Mouse (Mus musculus): Measurements from ENCODE around the gene Olfr456. TPM values are rescaled to one million over a fixed set of nuclear protein-coding genes. Genes with fewer than 3 reads are reported as not detected.
"Not testable (repeated sequence)": the region's sequence is repeated elsewhere in the genome, so short reads cannot be mapped to it uniquely, and the experiment has no call there.

The Olfr456 gene
- polyA plus RNA-seq (2014; fragmentation: Nextera tagmentation; extraction: Ambion mirVana) = not detected in 2 replicates

DNA sequence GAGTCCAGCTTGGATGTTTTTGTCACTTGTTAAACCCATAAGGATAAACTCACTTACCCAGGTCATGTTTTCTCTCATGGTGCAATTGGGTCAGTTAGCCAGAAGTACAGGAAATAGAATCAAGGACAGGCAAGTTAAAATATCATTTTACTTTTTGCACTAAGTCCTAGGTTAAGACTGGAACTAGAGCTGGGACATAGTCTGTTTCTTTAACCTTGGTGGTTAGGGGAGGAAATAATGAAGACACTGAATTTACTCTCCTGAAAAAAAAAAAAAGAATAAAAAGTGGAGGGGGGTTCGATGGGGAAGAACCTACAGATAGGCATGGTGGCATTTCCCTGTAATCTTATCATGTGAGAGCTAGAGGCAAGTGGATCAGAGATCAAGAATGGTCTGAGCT is at the start of gene Olfr456:
Gene Olfr456, minus strand, starts transcription at position 101 of the 400 bp plus-strand sequence.
- no peak for DNase-seq (ENCODE audit: low spot score, missing footprints)
- no peak within 1 kb of the TSS for H3K4me3 ChIP-seq (ENCODE audit: low read depth, low read length)
- no peak within 1 kb of the TSS for H3K9ac ChIP-seq (ENCODE audit: low read length)
- WGBS = 97% methylated on average over 1 of the region's 1 CpGs
- no peaks in the 10 kb centered on the region for H3K4me1 ChIP-seq (ENCODE audit: control insufficient read depth, insufficient read depth, low read length)
- H3K36me3 ChIP-seq (ENCODE audit: control insufficient read depth, insufficient read depth, low read length) = no peaks in the 10 kb centered on the region
- no peak for ATAC-seq (ENCODE audit: low FRiP score)
- no peaks in the 10 kb centered on the region for H3K27me3 ChIP-seq (ENCODE audit: control insufficient read depth, insufficient read depth, low read length)
- H3K27ac ChIP-seq (ENCODE audit: low read depth, low read length) = no peak within 1 kb of the TSS
- H3K4me2 ChIP-seq = no peak within 1 kb of the TSS
- no peaks in the 10 kb centered on the region for H3K9me3 ChIP-seq (ENCODE audit: control insufficient read depth, low read length)

GRCm38 (mm10) chr6:42513461-42513860 is 26.4 kb upstream of the Olfr456 start:
- Histone ChIP-seq H3K9me3 (ENCODE audit: control insufficient read depth, low read length) (no peaks in the 10 kb centered on the region), H3K27ac (ENCODE audit: low read depth, low read length) (no peak overlapping the region), H3K36me3 (ENCODE audit: control insufficient read depth, insufficient read depth, low read length) (no peaks in the 10 kb centered on the region), H3K27me3 (ENCODE audit: control insufficient read depth, insufficient read depth, low read length) (no peaks in the 10 kb centered on the region), H3K4me1 (ENCODE audit: control insufficient read depth, insufficient read depth, low read length) (no peaks in the 10 kb centered on the region), H3K4me2 (no peak overlapping the region), H3K4me3 (ENCODE audit: low read depth, low read length) (no peak overlapping the region), H3K9ac (ENCODE audit: low read length) (no peak overlapping the region)
- ATAC-seq (ENCODE audit: low FRiP score) = no peak
- DNase-seq (ENCODE audit: low spot score, missing footprints) = peak; percentile 59
- 88% methylated on average over 1 of the region's 1 CpGs for WGBS

DNA sequence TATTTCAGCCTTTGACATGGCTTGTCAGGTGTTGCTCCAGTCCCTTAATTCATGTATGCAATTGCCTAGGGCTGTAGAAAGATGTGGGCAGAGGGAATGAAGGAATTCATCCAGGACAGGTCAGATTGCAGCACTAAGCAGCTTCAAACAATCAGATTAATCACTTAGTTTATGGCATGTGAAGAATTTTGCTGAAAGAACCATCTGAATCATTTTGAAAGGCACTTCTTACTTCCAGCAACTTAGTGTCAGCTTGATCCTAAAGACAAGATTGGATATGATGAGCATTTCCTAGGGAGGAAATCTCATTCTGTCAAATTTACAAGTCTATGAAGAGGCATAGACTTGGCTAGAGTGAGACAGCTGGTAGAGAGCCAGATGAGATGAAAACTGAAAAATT is 22.3 kb upstream of the Olfr456 start:
- no peaks in the 10 kb centered on the region for H3K4me1 ChIP-seq (ENCODE audit: control insufficient read depth, insufficient read depth, low read length)

GRCm38 (mm10) chr6:42503478-42503877 is 16.5 kb upstream of the Olfr456 start:
- no peaks in the 10 kb centered on the region for H3K36me3 ChIP-seq (ENCODE audit: control insufficient read depth, insufficient read depth, low read length)
- H3K27ac ChIP-seq (ENCODE audit: low read depth, low read length) = no peak overlapping the region
- H3K4me2 ChIP-seq = no peak overlapping the region
- DNase-seq (ENCODE audit: low spot score, missing footprints) (no peak), ATAC-seq (ENCODE audit: low FRiP score) (no peak)
- H3K4me3 ChIP-seq (ENCODE audit: low read depth, low read length) = no peak overlapping the region
- H3K9ac ChIP-seq (ENCODE audit: low read length) = no peak overlapping the region
- no peaks in the 10 kb centered on the region for H3K27me3 ChIP-seq (ENCODE audit: control insufficient read depth, insufficient read depth, low read length)
- no peaks in the 10 kb centered on the region for H3K9me3 ChIP-seq (ENCODE audit: control insufficient read depth, low read length)
- 92% methylated on average over 2 of the region's 2 CpGs for WGBS
- no peaks in the 10 kb centered on the region for H3K4me1 ChIP-seq (ENCODE audit: control insufficient read depth, insufficient read depth, low read length)

More for the DNA sequence above, 22.3 kb upstream of the Olfr456 start:
- ATAC-seq (ENCODE audit: low FRiP score) (no peak), DNase-seq (ENCODE audit: low spot score, missing footprints) (no peak)
- Histone ChIP-seq H3K4me3 (ENCODE audit: low read depth, low read length) (no peak overlapping the region), H3K36me3 (ENCODE audit: control insufficient read depth, insufficient read depth, low read length) (no peaks in the 10 kb centered on the region), H3K27me3 (ENCODE audit: control insufficient read depth, insufficient read depth, low read length) (no peaks in the 10 kb centered on the region), H3K4me2 (no peak overlapping the region), H3K27ac (ENCODE audit: low read depth, low read length) (no peak overlapping the region), H3K9ac (ENCODE audit: low read length) (no peak overlapping the region), H3K9me3 (ENCODE audit: control insufficient read depth, low read length) (no peaks in the 10 kb centered on the region)

GRCm38 (mm10) chr6:42489731-42490130 is 2.7 kb upstream of the Olfr456 start:
- DNase-seq (ENCODE audit: low spot score, missing footprints) = no peak
- ATAC-seq (ENCODE audit: low FRiP score) = no peak
- WGBS = 75% methylated on average over 1 of the region's 1 CpGs
- Histone ChIP-seq H3K27ac (ENCODE audit: low read depth, low read length) (no peak overlapping the region), H3K27me3 (ENCODE audit: control insufficient read depth, insufficient read depth, low read length) (no peaks in the 10 kb centered on the region), H3K36me3 (ENCODE audit: control insufficient read depth, insufficient read depth, low read length) (no peaks in the 10 kb centered on the region), H3K4me3 (ENCODE audit: low read depth, low read length) (no peak overlapping the region), H3K9ac (ENCODE audit: low read length) (no peak overlapping the region), H3K4me1 (ENCODE audit: control insufficient read depth, insufficient read depth, low read length) (no peaks in the 10 kb centered on the region), H3K4me2 (no peak overlapping the region), H3K9me3 (ENCODE audit: control insufficient read depth, low read length) (no peaks in the 10 kb centered on the region)

GRCm38 (mm10) chr6:42484633-42485032 is 2.4 kb downstream of the Olfr456 start:
- H3K36me3 ChIP-seq (ENCODE audit: control insufficient read depth, insufficient read depth, low read length) = no peaks in the 10 kb centered on the region
- no peak overlapping the region for H3K4me2 ChIP-seq
- ATAC-seq (ENCODE audit: low FRiP score) = no peak
- H3K27me3 ChIP-seq (ENCODE audit: control insufficient read depth, insufficient read depth, low read length) = no peaks in the 10 kb centered on the region
- no peak for DNase-seq (ENCODE audit: low spot score, missing footprints)
- no peak overlapping the region for H3K4me3 ChIP-seq (ENCODE audit: low read depth, low read length)
- H3K9ac ChIP-seq (ENCODE audit: low read length) = no peak overlapping the region
- no peaks in the 10 kb centered on the region for H3K9me3 ChIP-seq (ENCODE audit: control insufficient read depth, low read length)
- H3K27ac ChIP-seq (ENCODE audit: low read depth, low read length) = no peak overlapping the region
- H3K4me1 ChIP-seq (ENCODE audit: control insufficient read depth, insufficient read depth, low read length) = no peaks in the 10 kb centered on the region

- no peak within 1 kb of the TSS for H3K4me2 ChIP-seq
- no peaks in the 10 kb centered on the region for H3K4me1 ChIP-seq (ENCODE audit: control insufficient read depth, insufficient read depth, low read length)
- H3K9ac ChIP-seq (ENCODE audit: low read length) = no peak within 1 kb of the TSS
- no peaks in the 10 kb centered on the region for H3K36me3 ChIP-seq (ENCODE audit: control insufficient read depth, insufficient read depth, low read length)
- no peak within 1 kb of the TSS for H3K4me3 ChIP-seq (ENCODE audit: low read depth, low read length)
- no peak within 1 kb of the TSS for H3K27ac ChIP-seq (ENCODE audit: low read depth, low read length)
- H3K27me3 ChIP-seq (ENCODE audit: control insufficient read depth, insufficient read depth, low read length) = no peaks in the 10 kb centered on the region
- DNase-seq (ENCODE audit: low spot score, missing footprints) (no peak), ATAC-seq (ENCODE audit: low FRiP score) (no peak)
- 86% methylated on average over 1 of the region's 1 CpGs for WGBS
- no peaks in the 10 kb centered on the region for H3K9me3 ChIP-seq (ENCODE audit: control insufficient read depth, low read length)
Measured at GRCm38 (mm10) chr6:42476235-42476634, 10.8 kb downstream of the Olfr456 start, which contains the start of gene Olfr457. Gene Olfr457 (minus strand): TSS chr6:42476335.

GRCm38 (mm10) chr6:42471298-42471697 is 15.7 kb downstream of the Olfr456 start:
- H3K4me3 ChIP-seq (ENCODE audit: low read depth, low read length); H3K36me3 ChIP-seq (ENCODE audit: control insufficient read depth, insufficient read depth, low read length); ATAC-seq (ENCODE audit: low FRiP score); DNase-seq (ENCODE audit: low spot score, missing footprints); H3K9ac ChIP-seq (ENCODE audit: low read length); H3K27ac ChIP-seq (ENCODE audit: low read depth, low read length); H3K4me1 ChIP-seq (ENCODE audit: control insufficient read depth, insufficient read depth, low read length); H3K4me2 ChIP-seq; H3K9me3 ChIP-seq (ENCODE audit: control insufficient read depth, low read length); H3K27me3 ChIP-seq (ENCODE audit: control insufficient read depth, insufficient read depth, low read length): not testable (repeated sequence)
- 92% methylated on average over 4 of the region's 4 CpGs for WGBS

- Histone ChIP-seq H3K27me3 (ENCODE audit: control insufficient read depth, insufficient read depth, low read length) (no peaks in the 10 kb centered on the region), H3K36me3 (ENCODE audit: control insufficient read depth, insufficient read depth, low read length) (no peaks in the 10 kb centered on the region), H3K9me3 (ENCODE audit: control insufficient read depth, low read length) (no peaks in the 10 kb centered on the region), H3K4me1 (ENCODE audit: control insufficient read depth, insufficient read depth, low read length) (no peaks in the 10 kb centered on the region), H3K9ac (ENCODE audit: low read length) (no peak overlapping the region), H3K4me3 (ENCODE audit: low read depth, low read length) (no peak overlapping the region), H3K27ac (ENCODE audit: low read depth, low read length) (no peak overlapping the region), H3K4me2 (no peak overlapping the region)
- no peak for ATAC-seq (ENCODE audit: low FRiP score)
- DNase-seq (ENCODE audit: low spot score, missing footprints) = no peak
- WGBS = 93% methylated on average over 4 of the region's 4 CpGs
Measured at GRCm38 (mm10) chr6:42470542-42470941, 16.5 kb downstream of the Olfr456 start.

GRCm38 (mm10) chr6:42465096-42465495 is 21.9 kb downstream of the Olfr456 start, which contains the start of gene Olfr458:
Gene Olfr458 (minus strand): TSS chr6:42465196.
- DNase-seq (ENCODE audit: low spot score, missing footprints) (no peak), ATAC-seq (ENCODE audit: low FRiP score) (no peak)
- Histone ChIP-seq H3K36me3 (ENCODE audit: control insufficient read depth, insufficient read depth, low read length) (no peaks in the 10 kb centered on the region), H3K4me3 (ENCODE audit: low read depth, low read length) (no peak within 1 kb of the TSS), H3K4me1 (ENCODE audit: control insufficient read depth, insufficient read depth, low read length) (no peaks in the 10 kb centered on the region), H3K9ac (ENCODE audit: low read length) (no peak within 1 kb of the TSS), H3K9me3 (ENCODE audit: control insufficient read depth, low read length) (no peaks in the 10 kb centered on the region), H3K27ac (ENCODE audit: low read depth, low read length) (no peak within 1 kb of the TSS), H3K27me3 (ENCODE audit: control insufficient read depth, insufficient read depth, low read length) (no peaks in the 10 kb centered on the region), H3K4me2 (no peak within 1 kb of the TSS)
- WGBS = 86% methylated on average over 1 of the region's 1 CpGs

All from midbrain, embryonic 11.5 days (tissue).